Mouse (Mus musculus) embryonic facial prominence, embryonic 12.5 days (tissue): ENCODE results near the gene Cep128. TPM values are rescaled to one million over a fixed set of nuclear protein-coding genes. Genes with fewer than 3 reads are reported as not detected.
"Not testable (repeated sequence)": the region's sequence is repeated elsewhere in the genome, so short reads cannot be mapped to it uniquely, and the experiment has no call there.

Source experiments
- ATAC-seq: fragments of 200-750 bp; cut with Nextera tagmentation; 2 replicates; pipeline ENCODE4 v1.8.0; 2017; ENCODE audit not compliant: insufficient number of reproducible peaks, insufficient read depth, low FRiP score, low TSS enrichment
- H3K27ac ChIP-seq: fragments of 300-500 bp; sonication (generic); 2 replicates; pipeline ENCODE4 v1.5.1; 2016; ENCODE audit warnings: mild to moderate bottlenecking
- H3K27me3 ChIP-seq: fragments of 300-500 bp; sonication (generic); 2 replicates; pipeline ENCODE4 v1.6.1; 2016; ENCODE audit warnings: mild to moderate bottlenecking, moderate library complexity
- H3K36me3 ChIP-seq: fragments of 300-500 bp; sonication (generic); 2 replicates; pipeline ENCODE4 v1.6.1; 2016; ENCODE audit warnings: mild to moderate bottlenecking
- H3K4me1 ChIP-seq: fragments of 300-500 bp; sonication (generic); 2 replicates; pipeline ENCODE4 v1.6.1; 2016
- H3K4me2 ChIP-seq: fragments of 300-500 bp; sonication (generic); replicated peaks from 2 replicates; pipeline ENCODE4 v1.6.1; 2016; ENCODE audit warnings: mild to moderate bottlenecking, moderate library complexity
- H3K4me3 ChIP-seq: fragments of 300-500 bp; sonication (generic); 2 replicates; pipeline ENCODE4 v1.5.1; 2016; ENCODE audit warnings: mild to moderate bottlenecking
- H3K9ac ChIP-seq: fragments of 300-500 bp; sonication (generic); 2 replicates; pipeline ENCODE4 v1.6.1; 2016; ENCODE audit warnings: mild to moderate bottlenecking, moderate library complexity
- H3K9me3 ChIP-seq: fragments of 300-500 bp; sonication (generic); 2 replicates; pipeline ENCODE4 v1.6.1; 2016; ENCODE audit warnings: mild to moderate bottlenecking, moderate library complexity
- WGBS: fragments of 180-500 bp; shearing (Covaris S2); methylation state at CpG from one replicate; pipeline ENCODE4 v1.1.7; 2016; 5-methylcytosine and 5-hydroxymethylcytosine counted together
- polyA plus RNA-seq: library from polyadenylated mRNA; unstranded; fragments of >200 nt; fragmentation: Nextera tagmentation; extraction: Ambion mirVana; gene quantifications from 2 replicates; pipeline ENCODE4 v1.2.1, GENCODE M21; 2016

Gene Cep128
- polyA plus RNA-seq, 1 experiment from 2014 or later: 9.3 TPM

DNA sequence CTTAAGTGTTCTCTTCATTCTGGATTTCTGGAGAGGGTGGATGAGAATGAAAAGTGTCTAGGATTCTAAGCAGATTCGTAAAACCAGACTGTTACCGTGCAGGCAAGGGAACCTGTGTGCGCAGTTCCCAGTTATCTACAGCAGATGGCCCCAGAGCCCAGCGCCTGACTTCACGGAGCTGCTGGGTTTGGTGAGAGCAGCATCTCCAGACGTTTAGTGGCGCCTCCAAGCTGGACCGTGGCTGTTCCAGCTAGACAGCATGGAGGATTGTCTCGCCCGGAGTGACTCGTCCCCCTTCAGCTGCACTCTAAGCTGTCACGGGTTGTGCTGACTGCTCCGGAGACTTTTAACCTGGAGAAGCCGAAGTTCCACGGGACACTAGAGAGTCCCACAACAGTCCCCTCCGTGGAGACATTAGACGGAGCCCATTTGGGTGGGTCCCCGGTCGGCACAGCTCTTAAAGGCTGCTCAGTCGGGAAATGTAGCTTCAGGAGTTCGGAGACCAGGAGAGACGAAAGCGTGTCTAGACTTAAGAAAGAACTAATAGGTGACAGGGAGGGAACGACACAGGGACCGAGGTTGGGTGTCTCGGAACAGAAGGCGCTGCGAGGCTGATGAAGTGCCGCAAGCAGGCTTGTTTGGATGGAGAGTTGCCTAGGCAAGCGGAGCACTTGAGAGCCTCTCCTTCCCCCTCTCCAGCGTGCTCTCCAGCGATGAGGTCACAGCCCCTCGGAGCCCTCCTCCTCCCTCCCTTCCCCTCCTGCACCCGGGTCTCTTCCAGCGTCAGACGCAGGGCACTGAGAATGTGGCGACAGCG, 16.2 kb upstream of the Cep128 start:
- Histone ChIP-seq H3K27ac (no peak overlapping the region), H3K9me3 (no peaks in the 10 kb centered on the region), H3K9ac (peak overlapping the region; percentile 48), H3K27me3 (peaks cover 22% of the 10 kb centered on the region), H3K4me2 (peak overlapping the region; percentile 84), H3K4me1 (0 out of 2 replicates have a peak, but pooled peaks cover 3% of the 10 kb centered on the region), H3K36me3 (no peaks in the 10 kb centered on the region), H3K4me3 (peak overlapping the region; percentile 47)
- WGBS: under 1% methylated on average over 38 of the region's 38 CpGs
- ATAC-seq: peak; percentile 92

DNA sequence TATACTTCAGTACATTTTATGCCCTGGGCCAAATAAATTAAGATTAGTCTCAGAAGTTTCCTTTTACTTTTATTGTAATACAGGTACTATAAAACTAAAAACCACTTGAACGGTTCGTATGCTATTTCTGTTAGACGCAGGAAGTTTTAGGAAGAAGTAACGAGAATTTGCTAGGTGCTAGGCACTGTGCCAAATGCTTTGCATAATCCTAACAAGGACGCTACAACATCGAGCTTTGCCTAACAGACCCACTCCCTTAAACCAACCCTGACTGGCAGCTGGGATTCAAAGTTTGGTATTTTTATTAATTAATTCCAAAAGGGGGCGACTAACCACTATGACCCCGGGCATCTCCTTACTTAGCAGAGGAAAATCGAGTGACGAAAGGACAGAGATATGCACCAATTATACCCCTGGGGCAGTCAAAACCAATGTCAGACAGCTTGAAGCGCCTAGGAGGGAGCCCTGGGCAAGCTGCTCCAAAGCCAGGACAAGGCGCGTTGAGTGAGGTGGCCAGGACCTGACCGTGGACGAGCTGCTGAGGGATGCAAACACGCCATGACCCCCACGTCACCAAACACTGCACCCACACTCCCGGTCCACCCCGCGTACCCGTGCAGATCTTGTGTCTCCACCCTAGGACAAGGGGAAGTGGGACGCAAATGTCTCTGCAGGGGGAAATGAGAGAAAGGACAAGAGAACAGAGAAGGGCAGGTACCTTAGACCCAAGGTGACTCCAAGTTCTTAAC, 519 bp downstream of the Cep128 start:
- ATAC-seq: peak; percentile 39
- H3K4me3 ChIP-seq: peak overlapping the region; percentile 59
- no peaks in the 10 kb centered on the region for H3K36me3 ChIP-seq
- no peak overlapping the region for H3K27ac ChIP-seq
- no peaks in the 10 kb centered on the region for H3K27me3 ChIP-seq
- H3K4me2 ChIP-seq: peak overlapping the region; percentile 92
- H3K9me3 ChIP-seq: no peaks in the 10 kb centered on the region
- H3K9ac ChIP-seq: peak overlapping the region; percentile 58; the same call in 1 of the 2 replicates
- WGBS: 8% methylated on average over 22 of the region's 22 CpGs
- H3K4me1 ChIP-seq: peaks cover 4% of the 10 kb centered on the region; the same call in 1 of the 2 replicates

DNA sequence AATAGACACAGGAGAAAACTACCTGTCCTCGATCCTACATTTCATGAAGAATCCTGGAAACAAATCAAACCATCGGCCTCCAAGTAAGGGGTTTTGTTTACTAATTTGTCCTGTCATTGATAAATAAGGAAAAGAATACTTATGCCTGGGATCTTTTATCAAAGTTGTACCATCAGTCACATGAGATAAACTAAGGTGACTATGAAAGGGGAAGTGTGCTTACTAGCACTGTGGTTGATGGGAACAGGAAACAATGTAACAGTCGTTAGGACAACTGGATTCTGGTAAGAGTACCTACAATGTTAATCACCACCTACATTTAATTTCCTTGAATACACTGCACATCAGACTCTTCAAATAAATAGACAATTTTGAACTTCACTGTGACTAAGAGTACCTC, 15.0 kb downstream of the Cep128 start:
- no peaks in the 10 kb centered on the region for H3K9me3 ChIP-seq
- 85% methylated on average over 3 of the region's 3 CpGs for WGBS
- no peak overlapping the region for H3K4me2 ChIP-seq
- no peak overlapping the region for H3K4me3 ChIP-seq
- no peak overlapping the region for H3K27ac ChIP-seq
- H3K9ac ChIP-seq: no peak overlapping the region
- ATAC-seq: no peak
- H3K4me1 ChIP-seq: no peaks in the 10 kb centered on the region
- H3K36me3 ChIP-seq: 0 out of 2 replicates have a peak, but pooled peaks cover 5% of the 10 kb centered on the region
- H3K27me3 ChIP-seq: no peaks in the 10 kb centered on the region

DNA sequence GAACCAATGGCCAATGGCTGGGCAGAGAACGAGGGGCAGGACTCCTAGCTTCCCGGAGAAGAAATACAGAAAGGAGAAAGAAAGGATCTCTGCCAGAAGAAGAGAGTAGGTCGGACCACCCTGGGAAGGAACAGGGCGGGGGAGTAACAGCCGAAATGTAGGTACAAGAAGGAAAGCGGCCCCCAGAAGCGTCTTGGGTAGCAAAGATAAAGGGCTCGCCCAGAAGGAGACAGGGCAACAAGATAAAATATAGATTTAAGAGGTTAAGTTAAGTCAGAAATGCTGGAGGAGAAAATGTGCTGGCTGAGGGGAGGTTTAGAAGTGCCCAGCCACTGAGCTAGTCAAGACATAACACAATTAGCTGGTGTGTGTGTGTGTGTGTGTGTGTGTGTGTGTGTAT, 30.4 kb downstream of the Cep128 start:
- Histone ChIP-seq H3K4me2 (no peak overlapping the region), H3K27me3 (no peaks in the 10 kb centered on the region), H3K9ac (no peak overlapping the region), H3K27ac (no peak overlapping the region), H3K36me3 (no peaks in the 10 kb centered on the region; the same call in 1 of the 2 replicates), H3K4me1 (no peaks in the 10 kb centered on the region), H3K9me3 (no peaks in the 10 kb centered on the region), H3K4me3 (no peak overlapping the region)
- 88% methylated on average over 8 of the region's 8 CpGs for WGBS
- ATAC-seq: no peak

DNA sequence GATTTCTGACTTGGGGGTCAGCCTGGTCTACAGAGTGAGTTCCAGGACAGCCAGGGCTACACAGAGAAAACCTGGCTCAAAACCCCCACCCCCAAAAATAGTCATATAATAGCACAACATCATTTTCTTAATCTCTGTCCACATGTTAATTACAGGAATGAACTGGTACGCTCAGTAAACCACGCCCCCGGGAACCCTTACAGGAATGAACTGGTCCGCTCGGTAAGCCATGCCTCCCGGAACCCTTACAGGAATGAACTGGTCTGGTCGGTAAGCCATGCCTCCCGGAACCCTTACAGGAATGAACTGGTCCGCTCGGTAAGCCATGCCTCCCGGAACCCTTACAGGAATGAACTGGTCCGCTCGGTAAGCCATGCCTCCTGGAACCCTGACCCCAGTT, 45.6 kb downstream of the Cep128 start:
- H3K27me3 ChIP-seq, H3K4me1 ChIP-seq, H3K9me3 ChIP-seq, H3K36me3 ChIP-seq, H3K27ac ChIP-seq, H3K4me3 ChIP-seq, H3K9ac ChIP-seq, H3K4me2 ChIP-seq, ATAC-seq: not testable (repeated sequence)
- WGBS: 96% methylated on average over 13 of the region's 13 CpGs

DNA sequence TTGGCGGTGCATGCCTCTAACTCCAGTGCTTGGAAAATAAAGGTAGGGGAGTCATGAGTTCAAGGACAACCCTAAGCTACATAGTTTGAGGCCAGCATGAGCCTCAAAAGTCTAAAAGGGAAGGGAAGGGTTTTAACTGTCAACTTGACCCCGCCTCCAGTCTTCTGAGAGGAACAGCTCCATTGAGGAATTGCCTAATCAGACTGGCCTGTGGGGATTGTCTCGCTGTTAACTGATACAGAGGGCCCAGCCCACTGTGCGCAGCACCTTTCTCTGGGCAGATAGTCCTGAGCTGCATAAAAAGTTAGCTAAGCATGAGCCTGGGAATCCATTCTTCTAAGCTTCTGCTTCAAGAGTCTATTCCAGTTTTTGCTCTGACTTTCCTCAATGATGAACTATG, 56.7 kb downstream of the Cep128 start:
- Histone ChIP-seq H3K27ac (no peak overlapping the region), H3K4me3 (no peak overlapping the region), H3K9me3 (no peaks in the 10 kb centered on the region), H3K27me3 (no peaks in the 10 kb centered on the region), H3K9ac (no peak overlapping the region), H3K4me2 (no peak overlapping the region), H3K4me1 (no peaks in the 10 kb centered on the region), H3K36me3 (no peaks in the 10 kb centered on the region)
- ATAC-seq: no peak
- 70% methylated on average over 4 of the region's 4 CpGs for WGBS

DNA sequence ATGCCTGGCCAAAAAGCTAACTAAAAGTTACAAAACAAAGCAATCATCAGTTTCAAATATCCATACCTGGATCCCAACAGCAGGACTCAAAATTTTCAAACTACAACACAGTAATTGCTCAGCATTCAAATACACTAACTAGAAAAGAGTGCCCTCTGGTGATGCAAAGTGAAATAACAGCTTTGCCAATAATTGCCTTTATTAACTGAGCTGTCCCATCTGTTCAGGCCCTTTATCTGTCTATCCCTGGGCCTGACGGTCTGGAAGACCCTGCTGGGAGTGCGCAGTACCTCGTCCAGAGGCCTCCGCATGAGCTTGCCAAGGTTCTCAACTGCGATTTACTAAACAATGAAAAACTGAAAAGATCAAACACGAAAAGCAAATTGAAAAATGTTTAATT, 58.1 kb downstream of the Cep128 start:
- H3K4me3 ChIP-seq: no peak overlapping the region
- no peak overlapping the region for H3K27ac ChIP-seq
- no peak for ATAC-seq
- H3K36me3 ChIP-seq: no peaks in the 10 kb centered on the region
- no peaks in the 10 kb centered on the region for H3K9me3 ChIP-seq
- no peaks in the 10 kb centered on the region for H3K27me3 ChIP-seq
- H3K4me2 ChIP-seq: no peak overlapping the region
- WGBS: 62% methylated on average over 6 of the region's 6 CpGs
- H3K4me1 ChIP-seq: no peaks in the 10 kb centered on the region
- H3K9ac ChIP-seq: no peak overlapping the region

DNA sequence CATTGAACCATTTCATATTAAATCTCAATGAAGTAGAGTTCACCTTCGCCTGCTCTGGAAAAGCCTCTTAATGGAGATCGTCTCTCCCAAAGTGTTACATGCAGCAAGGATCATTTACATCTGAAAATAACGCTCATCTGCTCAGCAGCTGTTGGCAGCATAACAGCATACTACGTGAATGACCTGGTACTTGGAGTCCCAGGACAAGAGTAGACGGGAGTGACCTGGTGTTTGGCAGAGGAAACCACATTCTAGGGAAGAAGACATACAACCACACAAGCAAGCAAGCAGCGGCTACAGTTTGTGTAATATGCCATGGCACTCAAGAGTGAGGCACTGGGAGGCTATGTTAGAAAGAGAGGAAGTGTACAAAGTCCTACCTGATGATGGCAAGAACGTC, 69.2 kb downstream of the Cep128 start:
- 85% methylated on average over 7 of the region's 7 CpGs for WGBS
- no peak for ATAC-seq
- Histone ChIP-seq H3K4me3 (no peak overlapping the region), H3K9me3 (no peaks in the 10 kb centered on the region), H3K27me3 (no peaks in the 10 kb centered on the region), H3K36me3 (no peaks in the 10 kb centered on the region), H3K4me2 (no peak overlapping the region), H3K4me1 (no peaks in the 10 kb centered on the region), H3K9ac (no peak overlapping the region), H3K27ac (no peak overlapping the region)

DNA sequence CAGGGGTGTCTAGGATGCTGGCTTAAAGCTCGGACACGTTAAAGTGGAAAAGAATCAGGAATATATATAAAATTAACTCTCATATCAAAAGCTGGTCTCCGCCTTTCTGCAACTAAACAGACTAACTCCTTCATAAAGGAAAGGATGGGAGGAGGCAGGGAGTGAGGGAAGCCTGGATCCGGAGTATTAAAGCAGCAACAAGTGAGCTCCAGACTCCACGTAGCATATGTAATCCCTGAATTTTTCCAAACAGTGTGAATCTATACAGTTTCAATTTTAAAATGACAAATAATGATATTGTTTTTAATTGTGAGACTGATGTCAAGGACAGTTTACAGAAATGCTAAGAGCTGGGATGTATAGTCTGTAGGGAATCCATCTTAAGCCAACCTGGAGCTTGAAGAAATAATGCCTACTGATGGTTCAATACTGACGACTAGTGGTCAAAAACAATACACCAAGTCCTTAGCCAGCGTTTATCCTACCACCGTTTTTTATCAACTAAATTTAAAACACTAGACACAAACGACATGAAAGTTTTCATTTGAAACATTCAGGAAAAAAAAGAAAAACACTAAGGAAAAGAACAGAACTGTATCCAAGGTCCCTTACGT, 70.1 kb downstream of the Cep128 start:
- Histone ChIP-seq H3K4me2 (no peak overlapping the region), H3K27me3 (no peaks in the 10 kb centered on the region), H3K36me3 (no peaks in the 10 kb centered on the region), H3K27ac (no peak overlapping the region), H3K9ac (no peak overlapping the region), H3K4me3 (no peak overlapping the region), H3K9me3 (no peaks in the 10 kb centered on the region), H3K4me1 (no peaks in the 10 kb centered on the region)
- ATAC-seq: peak; percentile 55; the same call in 1 of the 2 replicates
- WGBS: 57% methylated on average over 10 of the region's 10 CpGs

DNA sequence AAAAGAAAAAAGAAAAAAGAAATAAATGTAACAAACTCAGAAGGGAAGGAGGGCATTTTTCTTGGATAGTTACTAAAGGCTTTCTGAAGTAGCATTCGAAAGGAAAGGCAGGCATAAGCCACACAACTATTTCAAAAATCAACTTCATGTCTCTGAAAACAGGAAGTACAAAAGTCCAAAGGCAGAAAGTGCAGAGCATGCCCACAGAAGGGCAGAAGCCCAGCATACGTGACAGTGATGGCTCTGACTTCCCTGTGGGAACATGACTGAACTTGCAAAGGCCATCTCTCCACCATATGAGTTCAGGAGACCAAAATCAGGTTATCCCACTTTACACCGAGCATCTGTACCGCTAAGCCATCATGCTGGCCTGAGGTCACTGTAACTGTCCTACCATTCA, 71.6 kb downstream of the Cep128 start:
- H3K4me2 ChIP-seq: no peak overlapping the region
- no peak overlapping the region for H3K9ac ChIP-seq
- H3K27ac ChIP-seq: no peak overlapping the region
- no peaks in the 10 kb centered on the region for H3K27me3 ChIP-seq
- no peaks in the 10 kb centered on the region for H3K36me3 ChIP-seq
- 77% methylated on average over 4 of the region's 4 CpGs for WGBS
- H3K9me3 ChIP-seq: no peaks in the 10 kb centered on the region
- no peak for ATAC-seq
- H3K4me1 ChIP-seq: no peaks in the 10 kb centered on the region
- no peak overlapping the region for H3K4me3 ChIP-seq

DNA sequence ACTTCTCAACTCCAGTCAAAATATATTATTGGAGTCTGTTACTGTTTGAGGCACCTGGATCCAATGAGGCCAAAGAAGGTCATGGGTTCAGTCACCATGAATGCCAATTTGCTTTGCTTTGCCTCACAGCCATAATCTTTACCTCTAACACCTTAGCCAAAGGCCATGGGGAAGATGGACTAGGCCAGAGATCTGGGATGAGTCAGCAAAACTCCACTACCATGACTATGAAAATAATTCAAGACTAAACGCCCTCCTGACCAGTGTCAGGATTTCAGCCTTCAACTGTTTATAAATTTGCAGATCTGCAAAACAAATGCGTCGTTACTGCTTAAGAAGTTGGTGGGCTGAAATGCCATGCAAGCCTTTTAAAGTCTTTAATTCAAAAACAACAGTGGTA, 76.5 kb downstream of the Cep128 start:
- no peaks in the 10 kb centered on the region for H3K4me1 ChIP-seq
- no peaks in the 10 kb centered on the region for H3K27me3 ChIP-seq
- no peak overlapping the region for H3K4me2 ChIP-seq
- H3K36me3 ChIP-seq: no peaks in the 10 kb centered on the region
- H3K4me3 ChIP-seq: no peak overlapping the region
- H3K9me3 ChIP-seq: no peaks in the 10 kb centered on the region
- ATAC-seq: no peak
- no peak overlapping the region for H3K27ac ChIP-seq
- H3K9ac ChIP-seq: no peak overlapping the region
- 83% methylated on average over 3 of the region's 3 CpGs for WGBS

DNA sequence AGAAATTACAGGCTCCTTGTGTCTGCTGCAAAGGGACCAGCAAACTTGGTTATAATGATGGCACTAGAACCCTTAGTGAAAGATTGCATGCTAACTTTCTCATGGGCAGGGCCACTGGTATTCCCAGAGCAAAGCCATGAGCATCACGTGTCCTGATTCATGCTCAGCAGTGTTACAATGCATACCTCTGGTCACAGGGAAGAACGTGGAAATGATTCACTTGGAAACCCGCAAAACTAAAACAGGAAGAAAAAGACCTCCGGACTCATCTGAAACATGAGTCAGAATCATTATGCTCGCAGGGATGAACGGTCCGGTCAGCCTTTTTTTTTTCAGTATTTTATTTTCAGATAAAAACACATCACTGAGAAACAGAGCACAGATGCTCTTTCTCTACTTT, 78.4 kb downstream of the Cep128 start:
- H3K4me1 ChIP-seq: no peaks in the 10 kb centered on the region
- no peak overlapping the region for H3K4me3 ChIP-seq
- no peak overlapping the region for H3K27ac ChIP-seq
- no peaks in the 10 kb centered on the region for H3K27me3 ChIP-seq
- H3K4me2 ChIP-seq: no peak overlapping the region
- ATAC-seq: no peak
- H3K36me3 ChIP-seq: no peaks in the 10 kb centered on the region
- no peak overlapping the region for H3K9ac ChIP-seq
- WGBS: 78% methylated on average over 7 of the region's 7 CpGs
- H3K9me3 ChIP-seq: no peaks in the 10 kb centered on the region
